Mouse (Mus musculus): ENCODE measurements at regions not wholly inside any gene's neighbourhood (a gene's known extent, or its start where the extent isn't known, plus 50 kb on each side); places are given as distances from the start of the nearest gene placed in this dataset.

- TF ChIP-seq CTCF (IDR thresholded peaks at IDR 0.05; ENCODE audit: low read depth), result no peak
- no peak for TF ChIP-seq EP300 (IDR thresholded peaks at IDR 0.05; ENCODE audit: low read depth)
Observed at GRCm38 (mm10) chr2:166476953-166477352, 236.7 kb downstream of the Prex1 start.
